Mouse (Mus musculus) cerebral cortex, adult 2 months (tissue): ENCODE results near the gene Gm10762.

Experiments
- WGBS: fragments of 180-500 bp; shearing (Covaris S2); methylation state at CpG from one replicate; pipeline ENCODE4 v1.1.7; 2018; 5-methylcytosine and 5-hydroxymethylcytosine counted together

Gene Gm10762

GRCm38 (mm10) chr2:128967661-128968441 is at the start of gene Gm10762:
Gm10762 (minus strand) TSS chr2:128967725.
- under 1% methylated on average over 70 of the region's 80 CpGs for WGBS

- WGBS, result 75% methylated on average over 2 of the region's 2 CpGs
Measured at GRCm38 (mm10) chr2:129008867-129009266, 41.3 kb upstream of the Gm10762 start.

GRCm38 (mm10) chr2:129006194-129006749 is 38.7 kb upstream of the Gm10762 start:
- WGBS, result 74% methylated on average over 4 of the region's 4 CpGs

GRCm38 (mm10) chr2:128984746-128985145 is 17.2 kb upstream of the Gm10762 start:
- 67% methylated on average over 3 of the region's 3 CpGs for WGBS

- WGBS, result 41% methylated on average over 4 of the region's 4 CpGs
Measured at GRCm38 (mm10) chr2:128975572-128975971, 8.0 kb upstream of the Gm10762 start.

GRCm38 (mm10) chr2:128966641-128967580 is 614 bp downstream of the Gm10762 start, which contains the start of gene Zc3h6:
Zc3h6 (plus strand) TSS chr2:128967402.
- WGBS, result under 1% methylated on average over 65 of the region's 65 CpGs

- 10% methylated on average over 6 of the region's 6 CpGs for WGBS
Measured at GRCm38 (mm10) chr2:128966236-128966635, 1.3 kb downstream of the Gm10762 start.

GRCm38 (mm10) chr2:128965505-128966105 is 1.9 kb downstream of the Gm10762 start:
- 80% methylated on average over 5 of the region's 5 CpGs for WGBS

GRCm38 (mm10) chr2:128947962-128948588 is 19.4 kb downstream of the Gm10762 start:
- 28% methylated on average over 6 of the region's 6 CpGs for WGBS

GRCm38 (mm10) chr2:128943538-128944528 is 23.7 kb downstream of the Gm10762 start, which contains the start of gene Zc3h8:
Zc3h8 (minus strand) TSS chr2:128944077.
- WGBS, result under 1% methylated on average over 65 of the region's 65 CpGs

GRCm38 (mm10) chr2:128936256-128936655 is 31.3 kb downstream of the Gm10762 start:
- 95% methylated on average over 3 of the region's 3 CpGs for WGBS

GRCm38 (mm10) chr2:128928446-128928845 is 39.1 kb downstream of the Gm10762 start:
- whole genome bisulfite sequencing, result 57% methylated on average over 3 of the region's 3 CpGs

- WGBS, result 93% methylated on average over 4 of the region's 4 CpGs
Measured at GRCm38 (mm10) chr2:128924799-128925198, 42.7 kb downstream of the Gm10762 start.
